Mouse (Mus musculus) cerebellum, postnatal 10 days (tissue): ENCODE measurements around the gene Ccdc177.
A peak's percentile ranks its signal among the peaks of the same experiment; 100 is the strongest.
"Not testable (repeated sequence)": the region's sequence is repeated elsewhere in the genome, so short reads cannot be mapped to it uniquely, and the experiment has no call there.

ENCODE experiments used
- DNase-seq, 2 experiments: peaks; one replicate each; pipeline ENCODE4 v3.0.0; 2021; ENCODE audit warnings: mixed read lengths in 2 of 2

Ccdc177 gene

GRCm38 (mm10) chr12:80760396-80760801, at the start of gene Ccdc177:
TSS of gene Ccdc177 (minus strand) at chr12:80760687.
- DNase-seq: peak; percentile 95 to 96

GRCm38 (mm10) chr12:80810005-80810404, 49.5 kb upstream of the Ccdc177 start:
- no peak for DNase-seq

DNA sequence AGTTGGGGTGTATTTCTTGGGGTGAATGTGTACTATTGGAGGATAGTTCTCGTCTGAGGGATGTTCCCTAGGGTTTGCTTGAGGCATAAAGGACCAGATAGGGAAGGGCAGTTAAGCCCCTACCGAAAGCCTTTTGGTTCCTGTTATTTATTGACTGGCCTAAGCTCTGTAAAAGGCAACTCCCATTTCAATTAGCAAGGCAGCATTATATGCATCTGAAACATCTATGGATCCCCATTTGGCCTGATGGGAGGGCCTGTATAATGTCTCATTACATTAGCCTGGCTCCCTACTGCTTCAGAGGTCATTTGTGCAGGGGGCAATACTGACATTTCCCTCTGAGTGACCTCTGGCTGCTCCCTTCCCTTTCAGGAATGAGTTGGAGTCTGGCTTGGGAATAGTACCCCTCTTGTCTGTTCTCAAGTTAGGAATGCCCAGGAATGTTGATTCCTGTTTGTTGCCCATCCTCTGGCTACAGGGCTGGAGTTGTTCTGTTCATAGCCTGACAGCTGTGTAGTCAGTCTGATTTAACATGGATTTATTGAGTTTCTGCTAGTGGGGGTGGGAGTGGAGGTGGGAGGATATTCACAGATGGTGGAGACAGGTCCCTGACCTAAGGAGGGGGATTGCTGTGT, 47.1 kb upstream of the Ccdc177 start:
- DNase-seq: no peak

DNA sequence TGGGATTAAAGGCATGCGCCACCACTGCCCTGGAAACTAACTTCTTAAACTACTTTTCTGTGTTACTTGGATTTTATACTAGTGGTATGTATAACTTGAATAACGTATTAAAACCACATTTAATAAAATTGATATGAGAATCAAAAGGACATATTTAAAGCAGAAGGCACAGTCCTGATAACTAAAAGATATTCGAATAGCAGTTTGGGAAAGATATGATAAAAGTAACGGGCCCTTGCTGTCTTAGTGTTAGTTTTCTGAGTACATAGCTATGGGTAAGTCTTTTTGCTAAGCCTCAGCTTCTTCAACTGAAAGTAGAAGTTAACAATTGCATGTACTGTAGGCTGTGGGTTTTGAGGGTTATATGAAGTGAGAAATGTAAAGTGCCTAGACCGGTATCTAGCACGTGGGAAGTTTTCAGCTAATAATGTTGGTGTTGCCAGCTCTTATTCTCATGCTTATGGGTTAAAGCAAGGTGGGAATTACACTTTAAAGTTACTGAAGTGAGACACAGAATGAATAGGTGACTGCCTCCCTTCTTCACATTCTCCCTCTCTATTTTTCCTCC, 44.5 kb upstream of the Ccdc177 start:
- no peak for DNase-seq

- DNase-seq: peak; percentile 84 to 91
These were observed 43.4 kb upstream of the Ccdc177 start for GRCm38 (mm10) chr12:80803924-80804323.

GRCm38 (mm10) chr12:80801443-80801842, 41.0 kb upstream of the Ccdc177 start:
- no peak for DNase-seq

DNA sequence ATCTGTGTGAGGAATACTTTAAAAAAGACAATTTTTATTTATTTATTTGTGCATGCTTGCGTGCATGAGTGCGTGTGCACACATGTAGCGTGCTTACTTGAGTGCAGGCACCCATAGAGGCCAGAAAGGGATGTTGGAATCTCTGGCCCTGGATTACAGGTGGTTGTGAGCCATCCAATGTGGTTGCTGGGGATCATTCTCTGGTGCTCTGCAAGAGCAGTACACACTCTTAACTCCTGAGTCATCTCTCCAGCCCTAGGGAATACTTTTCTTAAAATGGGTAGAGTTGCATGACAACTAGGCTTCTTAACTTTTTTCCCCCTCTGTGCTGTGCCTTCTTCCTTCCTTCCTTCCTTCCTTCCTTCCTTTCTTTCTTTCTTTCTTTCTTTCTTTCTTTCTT, 39.7 kb upstream of the Ccdc177 start:
- DNase-seq: no peak

DNA sequence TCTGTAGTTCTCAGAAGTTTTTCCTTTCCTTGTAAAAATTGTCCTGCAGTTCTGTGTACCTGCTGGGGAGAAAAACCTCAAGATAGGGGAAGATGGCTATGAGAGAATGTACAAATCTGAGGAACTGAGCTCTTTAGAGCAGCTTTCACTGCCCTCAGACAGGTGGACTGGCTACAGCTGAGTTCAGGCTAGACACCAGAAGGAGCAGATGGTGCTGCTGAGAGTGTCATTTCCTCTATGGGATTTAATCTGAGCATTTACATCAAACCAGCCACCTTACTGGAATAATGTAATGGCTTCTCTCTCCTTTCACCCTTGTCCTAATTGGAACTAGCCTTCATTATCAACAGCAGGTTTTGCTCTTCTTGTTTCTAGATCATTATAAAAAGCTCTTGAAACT, 37.8 kb upstream of the Ccdc177 start:
- peak; percentile 82 to 83 for DNase-seq

GRCm38 (mm10) chr12:80794935-80795785, 34.7 kb upstream of the Ccdc177 start:
- DNase-seq: no peak

DNA sequence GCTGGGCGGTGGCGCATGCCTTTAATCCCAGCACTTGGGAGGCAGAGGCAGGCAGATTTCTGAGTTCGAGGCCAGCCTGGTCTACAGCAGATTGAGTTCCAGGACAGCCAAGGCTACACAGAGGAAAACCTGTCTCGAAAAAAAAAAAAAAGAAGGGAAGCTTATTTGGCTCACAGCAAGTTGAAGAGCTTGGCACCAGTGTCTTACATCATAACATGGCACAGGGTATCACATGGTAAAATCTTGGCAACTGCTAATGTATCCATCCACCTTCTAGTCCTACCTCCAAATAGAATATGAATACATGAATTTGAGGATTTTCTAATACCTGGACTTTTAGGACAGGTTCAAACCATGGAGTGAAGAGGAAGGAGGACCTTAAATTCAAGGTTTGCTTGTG, 34.0 kb upstream of the Ccdc177 start:
- DNase-seq: no peak

DNA sequence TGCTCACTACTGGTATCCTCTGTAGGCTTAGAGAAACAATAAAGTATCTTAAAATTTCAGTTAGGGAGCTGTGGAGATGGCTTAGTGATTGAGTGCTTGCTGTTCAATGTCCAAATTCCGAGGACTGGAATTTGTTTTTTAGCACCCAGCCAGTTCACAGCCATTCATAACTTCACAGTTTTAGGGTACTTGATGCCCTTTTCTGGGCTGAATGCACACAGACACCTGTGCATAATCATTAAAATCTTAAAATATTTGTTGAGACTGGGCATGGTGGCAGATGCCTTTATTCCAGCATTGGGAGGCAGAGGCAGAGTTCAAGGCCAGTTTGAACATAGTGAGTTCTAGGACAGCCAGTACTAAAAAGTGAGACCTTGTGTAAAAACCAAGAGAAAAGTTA, 33.0 kb upstream of the Ccdc177 start:
- DNase-seq: no peak

DNA sequence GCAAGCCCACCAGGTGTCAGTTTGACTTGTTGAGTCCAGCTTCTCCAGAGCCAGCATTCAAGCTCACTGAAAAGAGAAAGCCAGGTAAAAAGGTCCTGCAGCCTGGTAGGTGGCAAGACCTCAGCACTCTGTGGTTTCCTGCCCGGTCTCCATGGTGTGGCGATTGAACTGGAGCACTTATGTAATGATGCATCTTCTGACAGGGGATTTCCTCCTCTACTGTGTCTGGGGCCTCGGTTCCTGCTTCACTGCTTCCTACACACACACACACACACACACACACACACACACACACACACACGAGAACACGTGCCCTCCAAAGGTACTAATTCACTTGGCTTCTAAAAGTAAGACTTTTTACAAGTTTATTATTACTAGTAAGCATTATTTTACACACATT, 32.4 kb upstream of the Ccdc177 start:
- peak in 1 of 2 experiments; percentile 32 for DNase-seq

GRCm38 (mm10) chr12:80791571-80792444, 31.3 kb upstream of the Ccdc177 start:
- peak; percentile 53 to 60 for DNase-seq

DNA sequence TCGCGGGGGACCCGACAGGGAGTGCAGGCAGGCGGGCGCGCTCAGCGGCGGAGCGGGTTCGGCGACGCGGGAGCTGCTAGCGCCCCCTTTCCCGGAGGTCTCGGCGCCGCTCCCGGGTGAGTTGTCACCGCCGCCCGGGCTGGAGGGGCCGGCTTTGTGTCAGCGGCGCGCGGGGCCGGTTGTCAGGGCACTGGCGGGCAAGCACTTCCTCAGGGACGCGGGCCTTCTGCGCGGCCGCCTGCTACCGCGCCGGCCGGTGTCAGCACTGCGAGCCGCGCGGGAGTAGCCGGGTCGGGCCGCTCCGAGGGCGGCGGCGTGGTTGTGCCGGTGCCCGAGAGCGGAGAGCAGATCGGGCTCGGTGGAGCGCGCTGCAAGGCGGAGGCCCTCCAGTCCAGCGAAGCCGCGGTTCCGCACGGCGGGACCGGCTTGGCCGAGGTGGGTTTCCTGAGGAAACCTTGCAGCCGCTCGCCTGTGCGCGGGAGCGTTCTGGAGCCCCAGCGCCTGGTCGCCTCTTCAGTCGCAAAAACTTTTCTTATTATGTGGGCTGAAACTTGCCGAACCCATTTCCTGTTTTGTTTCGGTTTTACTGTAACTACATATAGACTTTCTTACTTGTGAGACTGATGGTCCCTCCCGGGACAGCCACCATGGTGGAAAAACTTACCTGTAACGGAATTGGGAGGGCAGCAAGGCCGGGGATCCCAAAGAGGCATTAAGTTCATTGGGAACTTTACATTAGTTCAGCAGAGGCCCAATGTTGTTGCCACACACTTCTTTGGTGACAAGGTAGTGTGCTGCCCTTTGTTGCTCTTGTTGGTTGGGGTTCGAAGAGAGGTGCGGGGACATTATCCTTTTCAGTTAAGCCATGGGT, 30.4 kb upstream of the Ccdc177 start:
- no peak for DNase-seq

GRCm38 (mm10) chr12:80789849-80790694, 29.6 kb upstream of the Ccdc177 start, which contains the start of gene Susd6:
TSS of gene Susd6 (plus strand) at chr12:80790510.
- peak; percentile 99 to 100 for DNase-seq

- DNase-seq: not testable (repeated sequence)
These were observed 28.8 kb upstream of the Ccdc177 start for GRCm38 (mm10) chr12:80789276-80789675.

- DNase-seq: peak in 1 of 2 experiments; percentile 45
These were observed 27.7 kb upstream of the Ccdc177 start for GRCm38 (mm10) chr12:80788188-80788587.

- peak; percentile 42 to 50 for DNase-seq
These were observed 27.1 kb upstream of the Ccdc177 start for GRCm38 (mm10) chr12:80787604-80788003.

DNA sequence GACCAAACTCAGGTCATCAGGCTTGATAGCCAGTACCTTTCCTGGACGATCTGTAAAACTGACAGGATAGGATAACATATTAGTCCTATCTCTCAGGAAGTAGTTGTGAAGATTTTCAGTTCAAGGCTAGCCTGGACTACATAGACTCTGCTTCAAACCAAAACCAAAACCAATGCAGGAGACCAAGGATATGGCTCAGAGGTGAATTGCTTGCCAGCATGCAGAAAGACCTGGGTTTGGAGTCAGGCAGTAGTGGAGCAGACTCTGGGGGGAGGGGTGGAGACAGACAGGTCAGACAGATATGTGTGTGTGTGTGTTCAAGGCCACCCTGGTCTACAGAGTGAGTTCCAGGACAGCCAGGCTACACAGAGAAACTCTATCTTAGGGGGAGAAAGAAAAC, 26.1 kb upstream of the Ccdc177 start:
- no peak for DNase-seq

DNA sequence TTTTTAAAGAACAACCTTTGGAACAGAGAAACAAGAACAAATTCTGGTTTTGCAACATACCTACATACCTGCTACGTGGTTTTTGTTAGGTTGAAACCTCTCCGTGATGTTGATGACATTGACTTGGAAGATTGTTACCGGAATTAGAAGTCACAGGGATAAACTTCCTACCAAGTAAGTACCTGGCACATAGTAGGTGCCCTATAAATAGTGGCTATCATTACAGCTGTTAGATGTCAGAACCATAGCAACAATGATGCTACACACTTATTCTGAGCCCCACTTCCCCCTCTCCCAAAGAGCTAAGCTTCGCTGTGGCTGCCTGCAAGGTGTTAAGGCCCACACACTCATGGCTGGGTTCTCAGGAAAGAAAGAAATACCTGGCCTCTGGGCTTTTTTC, 25.1 kb upstream of the Ccdc177 start:
- no peak for DNase-seq

- no peak for DNase-seq
These were observed 24.5 kb upstream of the Ccdc177 start for GRCm38 (mm10) chr12:80785005-80785404.
